Mouse (Mus musculus) lung, adult 18-20 months (tissue): ENCODE results near the gene Pdilt.
"Not testable (repeated sequence)": the region's sequence is repeated elsewhere in the genome, so short reads cannot be mapped to it uniquely, and the experiment has no call there.

Source experiments
- DNase-seq, 2 experiments: peaks; one replicate each; pipeline ENCODE4 v3.0.0; 2022; ENCODE audit warnings: mixed read lengths in 2 of 2

The Pdilt gene

GRCm38 (mm10) chr7:119523389-119523788 lies at the start of gene Pdilt:
Pdilt (minus strand) TSS chr7:119523489.
- no peak for DNase-seq

- not testable (repeated sequence) for DNase-seq
These were observed 39.2 kb upstream of the Pdilt start for GRCm38 (mm10) chr7:119562476-119562875.

GRCm38 (mm10) chr7:119561441-119561840 lies 38.2 kb upstream of the Pdilt start:
- DNase-seq, result no peak

GRCm38 (mm10) chr7:119560452-119560835 lies 37.2 kb upstream of the Pdilt start:
- DNase-seq, result no peak

- DNase-seq, result peak; percentile 11 to 20
These were observed 36.6 kb upstream of the Pdilt start for GRCm38 (mm10) chr7:119559789-119560451.

GRCm38 (mm10) chr7:119554040-119554439 lies 30.8 kb upstream of the Pdilt start, which contains the start of gene Acsm2:
Acsm2 (plus strand) TSS chr7:119554340.
- no peak for DNase-seq

GRCm38 (mm10) chr7:119550471-119551222 lies 27.4 kb upstream of the Pdilt start:
- no peak for DNase-seq

GRCm38 (mm10) chr7:119545572-119545971 lies 22.3 kb upstream of the Pdilt start:
- no peak for DNase-seq

GRCm38 (mm10) chr7:119542445-119542844 lies 19.2 kb upstream of the Pdilt start:
- DNase-seq, result no peak

- DNase-seq, result no peak
These were observed 11.1 kb upstream of the Pdilt start for GRCm38 (mm10) chr7:119534389-119534788.

- no peak for DNase-seq
These were observed 9.6 kb upstream of the Pdilt start for GRCm38 (mm10) chr7:119532924-119533323.

GRCm38 (mm10) chr7:119528617-119529016 lies 5.3 kb upstream of the Pdilt start:
- DNase-seq, result no peak

GRCm38 (mm10) chr7:119527548-119527947 lies 4.3 kb upstream of the Pdilt start:
- DNase-seq, result no peak

- no peak for DNase-seq
These were observed 3.8 kb upstream of the Pdilt start for GRCm38 (mm10) chr7:119527135-119527534.

- no peak for DNase-seq
These were observed 3.2 kb upstream of the Pdilt start for GRCm38 (mm10) chr7:119526486-119526885.

GRCm38 (mm10) chr7:119525881-119526281 lies 2.6 kb upstream of the Pdilt start:
- DNase-seq, result peak; percentile 40 to 51

GRCm38 (mm10) chr7:119522385-119522784 lies 904 bp downstream of the Pdilt start:
- DNase-seq, result no peak

- no peak for DNase-seq
These were observed 1.5 kb downstream of the Pdilt start for GRCm38 (mm10) chr7:119521816-119522215.

- DNase-seq, result peak; percentile 58 to 65
These were observed 3.6 kb downstream of the Pdilt start for GRCm38 (mm10) chr7:119519654-119520053.

- no peak for DNase-seq
These were observed 4.1 kb downstream of the Pdilt start, which contains the start of gene Acsm5 for GRCm38 (mm10) chr7:119519163-119519562. Acsm5 (plus strand) TSS chr7:119519463.

GRCm38 (mm10) chr7:119516272-119516558 lies 7.1 kb downstream of the Pdilt start:
- DNase-seq, result no peak

- no peak for DNase-seq
These were observed 7.6 kb downstream of the Pdilt start for GRCm38 (mm10) chr7:119515492-119516271.

GRCm38 (mm10) chr7:119513056-119513455 lies 10.2 kb downstream of the Pdilt start:
- peak; percentile 16 to 38 for DNase-seq

GRCm38 (mm10) chr7:119511143-119511542 lies 12.1 kb downstream of the Pdilt start:
- DNase-seq, result no peak
